Comparison of ENCODE assay signal across 29 mouse cellular contexts in the genomic region with DNA sequence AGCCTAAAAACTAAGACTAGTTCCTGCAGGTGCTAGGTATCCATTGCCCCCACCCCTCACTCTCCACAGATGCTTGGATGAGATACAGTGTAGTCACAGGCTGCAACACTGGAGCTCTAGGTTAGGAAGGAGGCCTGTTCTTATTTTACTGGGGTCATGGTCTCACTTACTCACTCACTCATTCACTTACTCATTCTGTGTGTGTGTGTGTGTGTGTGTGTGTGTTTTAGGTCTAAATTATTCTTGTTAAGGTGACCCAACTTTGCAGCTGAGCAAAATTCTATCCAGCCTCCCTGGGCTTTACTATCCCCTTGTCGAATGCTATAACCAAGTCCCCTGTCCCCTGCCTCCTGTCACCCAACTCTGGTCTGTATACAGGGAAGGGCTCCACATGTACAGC. TPM values are rescaled to one million over a fixed set of nuclear protein-coding genes. Genes with fewer than 3 reads are reported as not detected.
DNase-seq lines count a peak whose midpoint lies in the region; ATAC-seq and TF ChIP-seq lines count a peak whose summit lies in the region.
"Had no signal": no experiment of that assay in that cellular context is flagged by ENCODE, and none has a peak within 500 bp of the region (broad histone marks: within the 10 kb centered on the region; RNA-seq: fewer than 3 reads in every experiment).

No protein-coding gene starts in this region.

- no peaks in the 10 kb centered on the region for H3K36me3 ChIP-seq in liver, adult 2 months (ENCODE audit: control insufficient read depth, insufficient read depth, low read length)
- H3K36me3 ChIP-seq in liver, embryonic 12.5 days, result no peaks in the 10 kb centered on the region; the same call in 1 of the 2 replicates
- H3K36me3 ChIP-seq in liver, embryonic 13.5 days, result 0 out of 2 replicates have a peak, but pooled peaks cover 4% of the 10 kb centered on the region
- peaks cover 6% of the 10 kb centered on the region; the same call in 1 of the 2 replicates for H3K36me3 ChIP-seq in small intestine, adult 2 months (ENCODE audit: control insufficient read depth, insufficient read depth, low read length)
- H3K36me3 ChIP-seq: embryonic facial prominence, embryonic 15.5 days; forebrain, embryonic 10.5 days; forebrain, embryonic 15.5 days; heart, embryonic 12.5 days; hindbrain, embryonic 15.5 days had no signal

- peaks cover 13% of the 10 kb centered on the region; the same call in 1 of the 2 replicates for H3K79me2 ChIP-seq in liver, adult 2 months (ENCODE audit: control insufficient read depth, insufficient read depth, low read length)

- H3K27ac ChIP-seq in liver, adult 2 months (replicated peaks; ENCODE audit: insufficient read depth, low read depth, low read length), result peak overlapping the region; percentile 82
- H3K27ac ChIP-seq in liver, embryonic 12.5 days, result no peak overlapping the region
- H3K27ac ChIP-seq in liver, embryonic 13.5 days, result no peak overlapping the region
- peak overlapping the region; percentile 50 for H3K27ac ChIP-seq in small intestine, adult 2 months (ENCODE audit: insufficient read depth, low read depth, low read length)
- H3K27ac ChIP-seq: embryonic facial prominence, embryonic 15.5 days; forebrain, embryonic 10.5 days; forebrain, embryonic 15.5 days; gastrocnemius, adult 2 months; hindbrain, embryonic 15.5 days had no signal

- no peak overlapping the region for H3K4me2 ChIP-seq in liver, embryonic 12.5 days
- 0 out of 2 replicates have a peak overlapping the region, but pooled peaks have one; percentile 83 for H3K4me2 ChIP-seq in liver, embryonic 13.5 days
- H3K4me2 ChIP-seq: embryonic facial prominence, embryonic 15.5 days; forebrain, embryonic 15.5 days; heart, embryonic 12.5 days; hindbrain, embryonic 15.5 days had no signal

- ATAC-seq in liver, embryonic 12.5 days, result no peak
- no peak for ATAC-seq in liver, embryonic 13.5 days (ENCODE audit: low read depth)
- ATAC-seq in frontal cortex, adult (ENCODE audit: low TSS enrichment), result no peak
- ATAC-seq: forebrain, embryonic 15.5 days had no signal

- H3K4me1 ChIP-seq in liver, adult 2 months (ENCODE audit: control insufficient read depth, insufficient read depth, low read length), result peaks cover 31% of the 10 kb centered on the region
- H3K4me1 ChIP-seq in liver, embryonic 12.5 days, result peaks cover 50% of the 10 kb centered on the region
- peaks cover 71% of the 10 kb centered on the region for H3K4me1 ChIP-seq in liver, embryonic 13.5 days (replicated peaks)
- peaks cover 24% of the 10 kb centered on the region for H3K4me1 ChIP-seq in small intestine, adult 2 months (ENCODE audit: control insufficient read depth, insufficient read depth, insufficient read length, low read length)

- no peaks in the 10 kb centered on the region for H3K27me3 ChIP-seq in liver, adult 2 months (ENCODE audit: control insufficient read depth, insufficient read depth, low read length)
- H3K27me3 ChIP-seq in liver, embryonic 12.5 days (replicated peaks), result peaks cover 37% of the 10 kb centered on the region
- peaks cover 27% of the 10 kb centered on the region for H3K27me3 ChIP-seq in liver, embryonic 13.5 days
- no peaks in the 10 kb centered on the region for H3K27me3 ChIP-seq in small intestine, adult 2 months (ENCODE audit: control insufficient read depth, insufficient read depth, low read length)
- H3K27me3 ChIP-seq: embryonic facial prominence, embryonic 15.5 days; heart, embryonic 12.5 days had no signal

- TF ChIP-seq CTCF in liver, adult 2 months (IDR thresholded peaks at IDR 0.05; ENCODE audit: low read depth, low read length), result no peak
- no peak for TF ChIP-seq CTCF in small intestine, adult 2 months (IDR thresholded peaks at IDR 0.05; ENCODE audit: extremely low read depth, insufficient read length, insufficient replicate concordance, low read depth, low read length)

- H3K4me3 ChIP-seq in liver, adult 2 months (ENCODE audit: insufficient read depth, low read depth, low read length), result peak overlapping the region; percentile 12; the same call in 1 of the 2 replicates
- no peak overlapping the region for H3K4me3 ChIP-seq in liver, embryonic 12.5 days
- H3K4me3 ChIP-seq in liver, embryonic 13.5 days (replicated peaks), result no peak overlapping the region
- H3K4me3 ChIP-seq in small intestine, adult 2 months (ENCODE audit: low read depth, low read length), result no peak overlapping the region
- H3K4me3 ChIP-seq: embryonic facial prominence, embryonic 15.5 days; erythroblast, embryonic 14.5 days; forebrain, embryonic 10.5 days; forebrain, embryonic 15.5 days; gastrocnemius, adult 2 months; heart, embryonic 12.5 days; hindbrain, embryonic 15.5 days had no signal

- 31% methylated on average over 1 of the region's 1 CpGs for WGBS in liver, adult 2 months
- 71% methylated on average over 1 of the region's 1 CpGs for WGBS in liver, embryonic 12.5 days (ENCODE audit: insufficient replicate concordance)
- WGBS in liver, embryonic 13.5 days (ENCODE audit: insufficient replicate concordance), result 69% methylated on average over 1 of the region's 1 CpGs
- WGBS in small intestine, adult 2 months, result 80% methylated on average over 1 of the region's 1 CpGs

- no peak for TF ChIP-seq POLR2A in liver, adult 2 months (IDR thresholded peaks at IDR 0.05; ENCODE audit: extremely low read depth, insufficient read depth, low read length)
- TF ChIP-seq POLR2A in small intestine, adult 2 months (IDR thresholded peaks at IDR 0.05; ENCODE audit: low read depth, low read length), result no peak

- H3K9ac ChIP-seq in liver, adult 2 months (ENCODE audit: low read depth, low read length), result peak overlapping the region; percentile 44
- no peak overlapping the region for H3K9ac ChIP-seq in liver, embryonic 12.5 days
- no peak overlapping the region for H3K9ac ChIP-seq in liver, embryonic 13.5 days
- H3K9ac ChIP-seq: embryonic facial prominence, embryonic 15.5 days; forebrain, embryonic 15.5 days; heart, embryonic 12.5 days; hindbrain, embryonic 15.5 days had no signal

- no peak for DNase-seq in liver, adult 2 months (ENCODE audit: extremely low read depth, low read depth, low spot score)
- peak; percentile 10 for DNase-seq in adipocyte (ENCODE audit: low spot score)
- DNase-seq in liver, embryonic 13.5 days, result no peak
- DNase-seq in spleen, postnatal 14 days (ENCODE audit: low spot score in 2 of 2), result no peak
- DNase-seq: adrenal gland, postnatal 25 days; cerebellum, adult 11 months; cerebellum, adult 8-10 months; cerebellum, postnatal 14 days; embryo, embryonic 11 days; gastrocnemius, adult 2 months; gastrocnemius, postnatal 25 days had no signal

- H3K9me3 ChIP-seq in liver, embryonic 12.5 days (replicated peaks), result no peaks in the 10 kb centered on the region
- H3K9me3 ChIP-seq in liver, embryonic 13.5 days (replicated peaks), result no peaks in the 10 kb centered on the region
- H3K9me3 ChIP-seq: embryonic facial prominence, embryonic 15.5 days; forebrain, embryonic 10.5 days; forebrain, embryonic 15.5 days; heart, embryonic 12.5 days; hindbrain, embryonic 15.5 days had no signal

RNA-seq across cellular contexts. Expression of gene Agpat2, which starts 2.6 kb away (rescaled TPM):
- total RNA-seq in liver, adult 2 months (2014; rRNA removed), result 116 and 153 TPM in 2 replicates
- polyA plus RNA-seq in liver, adult 2 months (2012; rRNA removed), result 421 and 511 TPM in 2 replicates
- polyA plus RNA-seq in liver, embryonic 12.5 days (2016; fragmentation: Nextera tagmentation; extraction: Ambion mirVana), result 26.7 and 28.7 TPM in 2 replicates
- 30.9 and 32.7 TPM in 2 replicates for polyA plus RNA-seq in liver, embryonic 13.5 days (2015; fragmentation: Nextera tagmentation; extraction: Ambion mirVana)
- 288 and 515 TPM in 2 replicates for polyA plus RNA-seq in small intestine, adult 2 months (2012; rRNA removed)

RNA-seq across cellular contexts. Expression of gene Gm20532, which starts 15.2 kb away (rescaled TPM):
- not detected in 2 replicates for total RNA-seq in liver, adult 2 months (2014; rRNA removed)
- not detected in 2 replicates for polyA plus RNA-seq in liver, adult 2 months (2012; rRNA removed)
- polyA plus RNA-seq in liver, embryonic 12.5 days (2016; fragmentation: Nextera tagmentation; extraction: Ambion mirVana), result not detected in 2 replicates
- polyA plus RNA-seq in liver, embryonic 13.5 days (2015; fragmentation: Nextera tagmentation; extraction: Ambion mirVana), result not detected in 2 replicates
- not detected in 2 replicates for polyA plus RNA-seq in small intestine, adult 2 months (2012; rRNA removed)
- total RNA-seq: adrenal gland, postnatal 25 days; common myeloid progenitor, adult 5-6 weeks; ES-E14; gastrocnemius, adult 2 months; gastrocnemius, postnatal 25 days; granulocyte monocyte progenitor cell, adult 5-6 weeks; heart, adult 8-10 months; heart, postnatal 25 days had no signal
- polyA plus RNA-seq: embryonic facial prominence, embryonic 11.5 days; embryonic facial prominence, embryonic 15.5 days; erythroblast, embryonic 14.5 days; forebrain, embryonic 10.5 days; forebrain, embryonic 15.5 days; frontal cortex, adult 2 months; heart, embryonic 16.5 days; hindbrain, embryonic 11.5 days; hindbrain, embryonic 15.5 days had no signal

RNA-seq across cellular contexts. Expression of gene Egfl7, which starts 21.8 kb away (rescaled TPM):
- 58.6 and 67.0 TPM in 2 replicates for total RNA-seq in liver, adult 2 months (2014; rRNA removed)
- 60.7 and 90.0 TPM in 2 replicates for polyA plus RNA-seq in liver, adult 2 months (2012; rRNA removed)
- 106 and 120 TPM in 2 replicates for polyA plus RNA-seq in liver, embryonic 12.5 days (2016; fragmentation: Nextera tagmentation; extraction: Ambion mirVana)
- polyA plus RNA-seq in liver, embryonic 13.5 days (2015; fragmentation: Nextera tagmentation; extraction: Ambion mirVana), result 69.4 and 79.4 TPM in 2 replicates
- 61.1 and 96.8 TPM in 2 replicates for polyA plus RNA-seq in small intestine, adult 2 months (2012; rRNA removed)

RNA-seq across cellular contexts. Expression of gene Fam69b, which starts 26.7 kb away (rescaled TPM):
- 0.09 and 0.13 TPM in 2 replicates for total RNA-seq in liver, adult 2 months (2014; rRNA removed)
- 0.41 and 0.60 TPM in 2 replicates for polyA plus RNA-seq in liver, adult 2 months (2012; rRNA removed)
- polyA plus RNA-seq in liver, embryonic 12.5 days (2016; fragmentation: Nextera tagmentation; extraction: Ambion mirVana), result 4.6 and 5.5 TPM in 2 replicates
- 2.1 and 2.3 TPM in 2 replicates for polyA plus RNA-seq in liver, embryonic 13.5 days (2015; fragmentation: Nextera tagmentation; extraction: Ambion mirVana)
- 5.0 and 7.7 TPM in 2 replicates for polyA plus RNA-seq in small intestine, adult 2 months (2012; rRNA removed)
- polyA plus RNA-seq: erythroblast, embryonic 14.5 days had no signal

Comparison
In these comparisons a context has a peak if more than half of its experiments do, and no peak if none do; other contexts are left out.
1. H3K27ac ChIP-seq: peak in liver, adult 2 months (single experiment) and small intestine, adult 2 months (single experiment); none in liver, embryonic 12.5 days (single experiment) and liver, embryonic 13.5 days (single experiment).